Mouse (Mus musculus) testis, adult 2 months (tissue): ENCODE measurements at regions not wholly inside any gene's neighbourhood (a gene's known extent, or its start where the extent isn't known, plus 50 kb on each side); places are given as distances from the start of the nearest gene placed in this dataset.

ENCODE experiments used
- CTCF ChIP-seq: fragments of 200-500 bp; IDR thresholded peaks from 2 replicates; pipeline ENCODE4 v1.5.1; 2012; ENCODE audit warnings: low read depth, mild to moderate bottlenecking, inconsistent platforms, low read length, moderate library complexity; ENCODE audit not compliant: control insufficient read depth, insufficient read depth, insufficient replicate concordance
- POLR2A ChIP-seq: fragments of 200-500 bp; IDR thresholded peaks from 2 replicates; pipeline ENCODE4 v1.6.1; 2012; ENCODE audit warnings: low read depth, mild to moderate bottlenecking, inconsistent platforms, low read length, moderate library complexity; ENCODE audit not compliant: control insufficient read depth

DNA sequence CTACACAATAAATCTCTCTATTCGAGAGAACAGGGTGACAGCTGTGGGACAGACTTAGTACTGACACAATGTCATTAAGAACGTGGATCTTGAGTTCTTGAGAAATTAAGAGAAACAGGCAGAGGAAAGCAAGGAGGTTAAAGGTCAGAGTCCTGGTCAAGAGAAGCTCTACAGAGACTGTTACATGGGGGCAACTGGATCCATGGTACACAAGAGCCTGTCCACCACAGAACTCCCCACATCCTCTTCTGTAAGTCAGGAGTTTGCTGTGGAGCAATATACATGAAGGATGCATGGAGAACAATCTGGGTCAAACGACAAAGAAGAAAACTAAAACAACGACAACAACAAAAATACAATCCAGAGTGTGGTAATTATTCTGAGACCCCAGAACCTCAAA, 155.8 kb downstream of the Lmo4 start:
- no peak for TF ChIP-seq POLR2A
- no peak for TF ChIP-seq CTCF
